Mouse (Mus musculus) kidney, embryonic 15.5 days (tissue): Measurements from ENCODE around the gene Fgfr2. TPM values are rescaled to one million over a fixed set of nuclear protein-coding genes. Genes with fewer than 3 reads are reported as not detected.

Experiments
- ATAC-seq: fragments of 200-750 bp; cut with Nextera tagmentation; replicated peaks from 2 replicates; pipeline ENCODE4 v1.8.0; 2017; ENCODE audit warnings: moderate TSS enrichment; ENCODE audit not compliant: low FRiP score
- H3K27ac ChIP-seq: fragments of 300-500 bp; sonication (generic); 2 replicates; pipeline ENCODE4 v1.5.1; 2015; ENCODE audit warnings: mild to moderate bottlenecking, inconsistent platforms
- H3K27me3 ChIP-seq: fragments of 300-500 bp; sonication (generic); 2 replicates; pipeline ENCODE4 v1.6.1; 2015; ENCODE audit warnings: inconsistent platforms
- H3K36me3 ChIP-seq: fragments of 300-500 bp; sonication (generic); 2 replicates; pipeline ENCODE4 v1.6.1; 2015; ENCODE audit warnings: inconsistent platforms
- H3K4me1 ChIP-seq: fragments of 300-500 bp; sonication (generic); 2 replicates; pipeline ENCODE4 v1.6.1; 2015; ENCODE audit warnings: inconsistent platforms
- H3K4me2 ChIP-seq: fragments of 300-500 bp; sonication (generic); 2 replicates; pipeline ENCODE4 v1.6.1; 2015; ENCODE audit warnings: moderate library complexity, mild to moderate bottlenecking, inconsistent platforms
- H3K4me3 ChIP-seq: fragments of 300-500 bp; sonication (generic); replicated peaks from 2 replicates; pipeline ENCODE4 v1.5.1; 2015; ENCODE audit warnings: mild to moderate bottlenecking, inconsistent platforms
- H3K9ac ChIP-seq: fragments of 300-500 bp; sonication (generic); 2 replicates; pipeline ENCODE4 v1.6.1; 2015; ENCODE audit warnings: mild to moderate bottlenecking, inconsistent platforms
- H3K9me3 ChIP-seq: fragments of 300-500 bp; sonication (generic); replicated peaks from 2 replicates; pipeline ENCODE4 v1.6.1; 2016; ENCODE audit warnings: inconsistent platforms
- WGBS: fragments of 180-500 bp; shearing (Covaris S2); methylation state at CpG from one replicate; pipeline ENCODE4 v1.1.7; 2015; ENCODE audit warnings: mixed read lengths; 5-methylcytosine and 5-hydroxymethylcytosine counted together
- polyA plus RNA-seq: library from polyadenylated mRNA; unstranded; fragments of >200 nt; fragmentation: Nextera tagmentation; extraction: Ambion mirVana; gene quantifications from 2 replicates; pipeline ENCODE4 v1.2.1, GENCODE M21; 2015

Fgfr2 gene
- polyA plus RNA-seq, 1 experiment from 2014 or later, result 104 TPM

GRCm38 (mm10) chr7:132373594-132374378 lies 749.4 kb downstream of the Fgfr2 start:
- no peak overlapping the region for H3K27ac ChIP-seq
- H3K4me3 ChIP-seq, result no peak overlapping the region
- 73% methylated on average over 10 of the region's 10 CpGs for WGBS
- no peak for ATAC-seq
- no peaks in the 10 kb centered on the region for H3K9me3 ChIP-seq
- H3K9ac ChIP-seq, result no peak overlapping the region
- no peaks in the 10 kb centered on the region for H3K27me3 ChIP-seq
- H3K4me1 ChIP-seq, result peaks cover 22% of the 10 kb centered on the region
- no peak overlapping the region for H3K4me2 ChIP-seq
- H3K36me3 ChIP-seq, result no peaks in the 10 kb centered on the region

GRCm38 (mm10) chr7:132372752-132373513 lies 750.2 kb downstream of the Fgfr2 start:
- no peaks in the 10 kb centered on the region for H3K27me3 ChIP-seq
- H3K4me3 ChIP-seq, result no peak overlapping the region
- WGBS, result 52% methylated on average over 17 of the region's 17 CpGs
- no peak overlapping the region for H3K9ac ChIP-seq
- no peak for ATAC-seq
- peaks cover 23% of the 10 kb centered on the region for H3K4me1 ChIP-seq
- no peak overlapping the region for H3K27ac ChIP-seq
- no peak overlapping the region for H3K4me2 ChIP-seq
- no peaks in the 10 kb centered on the region for H3K36me3 ChIP-seq
- H3K9me3 ChIP-seq, result no peaks in the 10 kb centered on the region

- Histone ChIP-seq H3K27me3 (no peaks in the 10 kb centered on the region), H3K4me3 (no peak overlapping the region), H3K4me1 (peaks cover 23% of the 10 kb centered on the region), H3K4me2 (no peak overlapping the region), H3K27ac (no peak overlapping the region), H3K9me3 (no peaks in the 10 kb centered on the region), H3K9ac (no peak overlapping the region), H3K36me3 (no peaks in the 10 kb centered on the region)
- no peak for ATAC-seq
- 65% methylated on average over 1 of the region's 1 CpGs for WGBS
These were observed 751.3 kb downstream of the Fgfr2 start for GRCm38 (mm10) chr7:132371832-132372231.

- H3K27ac ChIP-seq, result no peak overlapping the region
- H3K9ac ChIP-seq, result no peak overlapping the region
- H3K4me3 ChIP-seq, result no peak overlapping the region
- WGBS, result 65% methylated on average over 2 of the region's 2 CpGs
- no peak overlapping the region for H3K4me2 ChIP-seq
- no peaks in the 10 kb centered on the region for H3K36me3 ChIP-seq
- H3K4me1 ChIP-seq, result peaks cover 26% of the 10 kb centered on the region
- no peak for ATAC-seq
- H3K27me3 ChIP-seq, result no peaks in the 10 kb centered on the region
- no peaks in the 10 kb centered on the region for H3K9me3 ChIP-seq
These were observed 753.4 kb downstream of the Fgfr2 start for GRCm38 (mm10) chr7:132369784-132370183.

- no peaks in the 10 kb centered on the region for H3K36me3 ChIP-seq
- H3K9ac ChIP-seq, result no peak overlapping the region
- peaks cover 31% of the 10 kb centered on the region for H3K4me1 ChIP-seq
- H3K27me3 ChIP-seq, result no peaks in the 10 kb centered on the region
- H3K9me3 ChIP-seq, result no peaks in the 10 kb centered on the region
- no peak overlapping the region for H3K4me3 ChIP-seq
- no peak overlapping the region for H3K4me2 ChIP-seq
- no peak overlapping the region for H3K27ac ChIP-seq
- ATAC-seq, result no peak
- 64% methylated on average over 6 of the region's 6 CpGs for WGBS
These were observed 754.3 kb downstream of the Fgfr2 start for GRCm38 (mm10) chr7:132368859-132369258.

GRCm38 (mm10) chr7:132367344-132367743 lies 755.8 kb downstream of the Fgfr2 start:
- Histone ChIP-seq H3K4me1 (peaks cover 22% of the 10 kb centered on the region), H3K4me2 (no peak overlapping the region), H3K9me3 (no peaks in the 10 kb centered on the region), H3K4me3 (no peak overlapping the region), H3K9ac (no peak overlapping the region), H3K27ac (no peak overlapping the region), H3K36me3 (no peaks in the 10 kb centered on the region), H3K27me3 (no peaks in the 10 kb centered on the region)
- ATAC-seq, result no peak
- WGBS, result 47% methylated on average over 3 of the region's 3 CpGs

- no peak for ATAC-seq
- no peaks in the 10 kb centered on the region for H3K9me3 ChIP-seq
- H3K36me3 ChIP-seq, result no peaks in the 10 kb centered on the region
- no peak overlapping the region for H3K4me3 ChIP-seq
- H3K27me3 ChIP-seq, result no peaks in the 10 kb centered on the region
- WGBS, result 78% methylated on average over 5 of the region's 5 CpGs
- H3K4me2 ChIP-seq, result no peak overlapping the region
- no peak overlapping the region for H3K27ac ChIP-seq
- no peak overlapping the region for H3K9ac ChIP-seq
- H3K4me1 ChIP-seq, result peaks cover 22% of the 10 kb centered on the region
These were observed 757.3 kb downstream of the Fgfr2 start for GRCm38 (mm10) chr7:132365703-132366384.

GRCm38 (mm10) chr7:132365111-132365510 lies 758.0 kb downstream of the Fgfr2 start:
- no peak for ATAC-seq
- H3K4me3 ChIP-seq, result no peak overlapping the region
- 82% methylated on average over 5 of the region's 5 CpGs for WGBS
- H3K4me2 ChIP-seq, result no peak overlapping the region
- no peak overlapping the region for H3K9ac ChIP-seq
- peaks cover 22% of the 10 kb centered on the region for H3K4me1 ChIP-seq
- H3K27me3 ChIP-seq, result no peaks in the 10 kb centered on the region
- no peaks in the 10 kb centered on the region for H3K9me3 ChIP-seq
- no peak overlapping the region for H3K27ac ChIP-seq
- H3K36me3 ChIP-seq, result no peaks in the 10 kb centered on the region

- Histone ChIP-seq H3K4me1 (peaks cover 21% of the 10 kb centered on the region), H3K4me2 (no peak overlapping the region), H3K9me3 (no peaks in the 10 kb centered on the region), H3K27me3 (no peaks in the 10 kb centered on the region), H3K4me3 (no peak overlapping the region), H3K9ac (no peak overlapping the region), H3K27ac (no peak overlapping the region), H3K36me3 (no peaks in the 10 kb centered on the region)
- WGBS, result 21% methylated on average over 5 of the region's 5 CpGs
- no peak for ATAC-seq
These were observed 758.6 kb downstream of the Fgfr2 start for GRCm38 (mm10) chr7:132364506-132364905.

- 63% methylated on average over 4 of the region's 4 CpGs for WGBS
- no peak for ATAC-seq
- Histone ChIP-seq H3K36me3 (no peaks in the 10 kb centered on the region), H3K4me3 (no peak overlapping the region), H3K9me3 (no peaks in the 10 kb centered on the region), H3K9ac (no peak overlapping the region), H3K4me2 (no peak overlapping the region), H3K27ac (no peak overlapping the region), H3K4me1 (peaks cover 30% of the 10 kb centered on the region), H3K27me3 (no peaks in the 10 kb centered on the region)
These were observed 762.8 kb downstream of the Fgfr2 start for GRCm38 (mm10) chr7:132360336-132360735.

- no peak overlapping the region for H3K9ac ChIP-seq
- WGBS, result 24% methylated on average over 4 of the region's 4 CpGs
- no peaks in the 10 kb centered on the region for H3K27me3 ChIP-seq
- H3K36me3 ChIP-seq, result no peaks in the 10 kb centered on the region
- no peak overlapping the region for H3K4me2 ChIP-seq
- H3K4me1 ChIP-seq, result peaks cover 23% of the 10 kb centered on the region
- no peaks in the 10 kb centered on the region for H3K9me3 ChIP-seq
- ATAC-seq, result no peak
- H3K27ac ChIP-seq, result peak overlapping the region; percentile 37; the same call in 1 of the 2 replicates
- no peak overlapping the region for H3K4me3 ChIP-seq
These were observed 764.4 kb downstream of the Fgfr2 start for GRCm38 (mm10) chr7:132358709-132359108.

- Histone ChIP-seq H3K4me1 (peaks cover 23% of the 10 kb centered on the region), H3K4me2 (no peak overlapping the region), H3K4me3 (no peak overlapping the region), H3K9me3 (no peaks in the 10 kb centered on the region), H3K27me3 (no peaks in the 10 kb centered on the region), H3K27ac (peak overlapping the region; percentile 37; the same call in 1 of the 2 replicates), H3K36me3 (no peaks in the 10 kb centered on the region), H3K9ac (no peak overlapping the region)
- no peak for ATAC-seq
- 44% methylated on average over 3 of the region's 3 CpGs for WGBS
These were observed 764.9 kb downstream of the Fgfr2 start for GRCm38 (mm10) chr7:132358250-132358649.
